Mouse (Mus musculus) layer of hippocampus, postnatal 10 days (tissue): ENCODE results near the gene Cidec. TPM values are rescaled to one million over a fixed set of nuclear protein-coding genes. Genes with fewer than 3 reads are reported as not detected.

Experiments
- DNase-seq, 2 experiments: peaks; one replicate each; pipeline ENCODE4 v3.0.0; 2021; ENCODE audit warnings: low spot score in 2 of 2
- total RNA-seq, 2 experiments: library from RNA; stranded (reverse); gene quantifications; 2 replicates each; pipeline ENCODE4 v1.2.3; 2021

Cidec gene
- total RNA-seq, 2 experiments from 2014 or later = not detected

- DNase-seq = no peak
Observed at GRCm38 (mm10) chr6:113410001-113410400, 25.6 kb downstream of the Cidec start.

- peak; percentile 52 to 55 for DNase-seq
Observed at GRCm38 (mm10) chr6:113406683-113407082, 28.9 kb downstream of the Cidec start.

- DNase-seq = no peak
Observed at GRCm38 (mm10) chr6:113405483-113405882, 30.1 kb downstream of the Cidec start.

DNA sequence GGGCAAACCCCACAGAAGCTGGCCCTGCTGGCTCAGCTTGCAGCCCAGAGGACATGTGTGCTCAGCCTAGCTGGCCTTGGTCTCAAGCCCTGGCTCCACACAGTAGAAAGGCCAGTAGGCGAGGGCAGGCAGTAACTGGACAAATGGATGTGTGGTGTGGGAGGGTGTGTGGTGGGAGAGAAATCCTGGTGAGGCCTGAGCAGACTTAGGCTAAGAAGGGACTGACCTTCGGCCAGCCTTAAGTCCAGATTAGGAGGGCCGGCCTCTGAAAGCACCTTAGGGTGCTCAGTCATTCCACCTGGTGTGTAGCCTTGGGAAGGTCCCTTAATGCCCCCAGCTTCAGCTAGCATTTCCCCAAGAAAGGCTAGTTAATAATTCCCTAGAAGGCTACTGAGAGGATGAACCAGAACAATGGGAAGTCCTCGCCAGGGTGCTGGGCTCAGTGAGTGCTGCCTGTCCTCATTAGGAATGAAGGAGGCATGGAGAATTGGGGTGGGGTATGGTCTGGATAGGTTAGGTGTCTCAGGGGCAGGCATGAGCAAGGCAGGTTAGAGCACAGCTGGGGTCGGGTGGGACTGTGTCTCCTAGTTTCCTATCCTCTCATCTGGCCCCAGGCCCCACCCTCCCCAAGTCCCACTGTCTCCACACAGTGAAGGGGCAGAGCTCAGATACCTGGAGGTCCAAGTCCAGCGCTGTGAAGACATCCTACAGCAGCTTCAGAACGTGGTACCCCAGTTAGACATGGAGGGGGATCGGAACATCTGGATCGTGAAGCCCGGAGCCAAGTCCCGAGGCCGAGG, 30.7 kb downstream of the Cidec start:
- no peak for DNase-seq

DNA sequence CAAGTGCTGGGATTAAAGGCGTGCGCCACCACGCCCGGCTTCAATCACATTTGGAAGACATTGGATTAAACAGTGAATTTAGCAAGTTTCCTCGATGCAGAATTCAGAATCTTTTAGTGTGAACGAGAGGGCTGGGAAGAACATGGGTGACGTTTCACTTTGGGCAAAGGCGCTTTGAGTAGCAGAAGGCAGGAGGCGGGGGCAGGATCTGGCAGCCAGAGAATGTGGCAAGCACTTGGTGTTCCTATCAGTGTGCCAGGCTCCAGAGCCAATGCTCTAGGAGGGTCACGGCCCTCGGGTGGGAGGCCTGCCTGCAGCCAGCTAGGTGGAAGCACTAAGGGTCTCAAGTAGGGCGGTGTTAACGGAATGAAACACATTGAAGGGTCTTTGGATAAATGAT, 33.5 kb downstream of the Cidec start:
- DNase-seq = peak; percentile 44 to 50

DNA sequence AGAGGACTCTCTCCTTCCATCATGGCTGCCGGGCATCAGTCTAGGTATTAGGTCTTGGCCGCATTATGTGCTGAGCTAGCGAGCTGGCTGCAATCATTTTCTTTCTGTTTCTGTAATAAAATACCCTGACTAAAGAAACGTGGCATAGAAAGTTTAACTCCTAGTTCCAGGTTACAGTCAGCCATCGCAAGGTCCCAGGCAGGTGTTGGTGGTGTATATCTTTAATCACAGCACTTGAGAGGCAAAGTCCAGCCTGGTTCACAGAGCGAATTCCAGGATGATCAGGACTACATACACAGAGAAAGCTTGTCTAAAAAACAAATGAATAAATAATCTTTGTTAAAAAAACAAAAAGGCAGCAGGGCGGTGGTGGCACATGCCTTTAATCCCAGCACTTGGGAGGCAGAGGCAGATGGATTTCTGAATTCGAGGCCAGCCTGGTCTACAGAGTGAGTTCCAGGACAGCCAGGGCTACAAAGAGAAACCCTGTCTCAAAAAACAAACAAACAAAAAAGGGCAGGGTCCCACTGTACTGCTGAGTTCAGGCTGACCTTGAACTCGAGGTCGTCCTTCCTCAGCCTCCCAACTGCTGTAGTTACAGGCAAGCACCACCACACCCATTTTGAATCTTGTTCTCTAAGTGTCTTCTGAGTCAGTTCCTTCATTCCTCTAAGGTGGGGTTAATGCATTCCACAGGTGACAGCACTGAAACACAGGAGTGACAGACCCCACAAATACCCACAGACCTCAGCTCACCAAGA, 39.1 kb downstream of the Cidec start:
- DNase-seq = no peak

GRCm38 (mm10) chr6:113395501-113395900, 40.1 kb downstream of the Cidec start:
- DNase-seq = no peak

DNA sequence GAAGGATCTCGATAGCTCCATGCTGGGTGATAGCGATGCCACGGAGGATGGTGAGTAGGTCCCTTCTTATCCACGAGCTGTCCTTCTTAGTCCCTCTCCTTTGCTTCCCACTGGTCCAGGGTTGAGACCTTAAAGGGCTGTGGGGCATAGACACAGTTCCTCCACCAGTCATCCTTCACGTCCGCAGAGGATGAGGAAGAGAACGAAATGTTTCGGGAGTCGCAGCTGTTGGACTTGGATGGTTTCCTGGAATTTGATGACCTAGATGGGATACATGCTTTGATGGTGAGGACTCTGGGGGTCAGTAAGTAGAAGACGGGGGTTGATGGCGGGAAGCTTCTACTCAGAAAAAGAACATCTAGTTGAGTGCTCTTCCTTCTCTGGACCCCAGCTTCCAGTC, 40.7 kb downstream of the Cidec start:
- DNase-seq = no peak

DNA sequence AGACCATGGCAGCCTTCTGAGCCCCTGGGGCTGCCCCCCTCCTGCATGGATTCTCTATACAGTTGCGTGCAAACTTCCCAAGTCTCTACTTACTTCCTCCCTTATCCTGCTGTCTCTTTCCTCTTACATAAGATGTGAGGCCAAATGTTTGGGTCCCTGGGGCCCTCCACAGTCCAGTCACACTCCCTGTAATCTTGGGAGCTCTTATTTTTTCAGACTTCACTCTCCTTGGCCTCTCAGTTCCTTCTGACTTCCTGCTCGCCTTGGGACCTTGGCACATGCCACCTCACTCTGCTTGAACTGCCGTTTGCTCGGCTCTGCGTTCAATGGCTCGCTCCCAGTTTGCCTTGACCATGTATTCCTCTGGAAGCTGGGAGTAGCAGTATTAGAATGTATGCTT, 41.6 kb downstream of the Cidec start:
- no peak for DNase-seq

DNA sequence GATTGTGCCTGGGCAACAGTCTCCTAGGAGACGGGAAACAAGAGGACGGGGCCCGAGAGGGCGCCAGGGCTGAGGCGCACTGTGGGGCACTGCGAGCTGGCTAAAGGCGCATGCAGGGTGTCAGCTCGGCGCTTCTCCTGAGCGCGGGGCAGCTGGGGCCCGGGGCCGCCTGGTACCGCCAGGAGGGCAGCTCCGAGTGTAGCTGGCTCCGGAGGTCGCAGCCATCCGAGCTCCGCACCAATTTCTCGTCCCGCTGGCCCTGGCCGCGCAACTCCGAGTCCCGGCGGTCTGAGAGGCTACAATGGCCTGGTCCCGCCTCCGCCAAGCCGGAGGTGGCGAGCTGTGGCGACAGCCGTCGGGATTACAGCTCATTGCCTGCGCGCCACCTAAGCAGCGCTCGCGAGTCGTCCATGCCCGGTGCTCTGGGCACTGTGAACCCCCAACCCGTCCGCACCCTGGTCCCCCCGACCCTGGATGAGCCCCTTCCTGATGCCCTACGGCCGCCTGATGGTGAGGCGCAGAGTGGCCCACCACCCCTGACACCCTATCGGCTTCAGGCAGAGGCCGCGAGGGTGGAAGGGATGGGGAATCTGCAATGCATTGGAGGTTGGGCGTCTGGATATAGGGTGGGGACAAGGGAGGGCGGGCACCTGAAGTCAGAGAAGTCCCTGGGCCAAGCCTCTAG, 43.0 kb downstream of the Cidec start:
- DNase-seq = peak; percentile 71 to 73

DNA sequence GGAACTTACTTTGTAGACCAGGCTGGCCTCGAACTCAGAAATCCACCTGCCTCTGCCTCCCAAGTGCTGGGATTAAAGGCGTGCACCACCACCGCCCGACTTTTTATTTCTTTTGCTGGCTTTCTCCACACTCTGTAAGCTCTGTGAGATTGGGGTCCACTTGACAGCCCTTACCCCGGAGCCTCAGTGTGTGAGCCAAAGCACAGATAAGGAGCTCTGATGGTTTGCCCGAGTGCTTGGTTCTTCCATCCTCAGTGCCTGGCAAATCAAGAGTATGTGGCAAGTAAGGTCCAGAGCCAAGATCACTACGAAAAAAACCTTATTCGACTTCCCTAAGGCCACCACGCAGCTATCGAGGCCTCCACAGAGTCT, 43.6 kb downstream of the Cidec start:
- no peak for DNase-seq

GRCm38 (mm10) chr6:113390715-113391114, 44.8 kb downstream of the Cidec start:
- no peak for DNase-seq

- DNase-seq = no peak
Observed at GRCm38 (mm10) chr6:113388960-113389359, 46.6 kb downstream of the Cidec start, which contains the start of gene Ttll3. Ttll3 (plus strand) TSS chr6:113389260.

GRCm38 (mm10) chr6:113386025-113386424, 49.5 kb downstream of the Cidec start:
- no peak for DNase-seq

DNA sequence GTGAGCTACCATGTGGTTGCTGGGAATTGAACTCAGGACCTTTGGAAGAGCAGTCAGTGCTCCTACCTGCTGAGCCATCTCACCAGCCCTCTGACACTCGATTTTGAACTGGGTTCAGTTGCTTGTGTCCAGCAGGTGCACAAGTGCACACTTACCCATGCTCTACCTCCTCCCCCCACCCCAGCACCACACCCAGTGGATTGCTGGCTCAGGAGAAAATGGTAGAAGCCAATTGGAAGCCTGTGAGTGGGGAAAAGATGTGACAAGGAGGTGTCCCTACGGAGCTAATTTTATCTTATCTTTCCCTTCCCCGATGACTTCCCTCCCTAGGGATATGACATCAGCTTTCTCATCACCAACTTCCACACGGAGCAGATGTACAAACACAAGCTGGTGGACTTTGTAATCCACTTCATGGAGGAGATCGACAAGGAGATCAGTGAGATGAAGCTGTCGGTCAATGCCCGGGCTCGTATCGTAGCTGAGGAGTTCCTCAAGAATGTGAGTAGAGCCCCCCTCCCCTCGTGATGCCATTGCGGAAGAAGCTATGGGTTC, 50.3 kb downstream of the Cidec start:
- no peak for DNase-seq

DNA sequence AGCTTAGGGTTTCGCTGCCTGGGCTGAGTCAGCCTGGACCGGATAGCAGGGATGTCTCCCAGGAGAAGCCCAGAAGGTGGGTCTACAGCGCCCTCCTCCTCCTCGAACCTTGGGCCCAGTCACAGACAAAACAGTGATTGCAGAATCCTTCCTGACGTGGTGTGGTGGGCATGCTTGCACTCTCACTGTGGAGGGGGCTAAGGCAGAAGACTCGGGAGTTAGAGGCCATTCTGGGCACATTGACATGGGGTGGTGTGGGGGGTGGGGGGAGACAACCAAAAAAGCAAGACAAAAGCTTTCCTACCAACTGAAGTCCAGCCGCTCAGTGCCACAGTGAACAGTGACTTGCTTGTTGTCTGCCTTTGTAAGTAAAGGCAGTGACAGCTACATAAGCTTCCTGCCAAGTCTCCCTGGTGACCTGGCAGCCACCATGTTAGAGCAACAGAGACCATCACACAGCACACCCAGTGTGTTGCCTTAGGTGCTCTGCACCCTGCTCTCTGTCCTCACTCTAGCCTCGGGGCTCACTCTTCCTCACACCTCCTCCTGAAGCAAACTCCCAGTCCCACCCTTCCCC, 51.1 kb downstream of the Cidec start:
- peak; percentile 45 to 53 for DNase-seq

- DNase-seq = no peak
Observed at GRCm38 (mm10) chr6:113380480-113380879, 55.1 kb downstream of the Cidec start.

GRCm38 (mm10) chr6:113379246-113379645, 56.3 kb downstream of the Cidec start:
- DNase-seq = no peak

- peak; percentile 90 to 92 for DNase-seq
Observed at GRCm38 (mm10) chr6:113377496-113378385, 57.8 kb downstream of the Cidec start, which contains the start of the genes Tada3 and Arpc4. Tada3 (minus strand) TSS chr6:113377883. Arpc4 (plus strand) TSS chr6:113378115.

GRCm38 (mm10) chr6:113377172-113377495, 58.4 kb downstream of the Cidec start:
- no peak for DNase-seq
